11 mouse cellular contexts compared by ENCODE assay signal in the genomic region with DNA sequence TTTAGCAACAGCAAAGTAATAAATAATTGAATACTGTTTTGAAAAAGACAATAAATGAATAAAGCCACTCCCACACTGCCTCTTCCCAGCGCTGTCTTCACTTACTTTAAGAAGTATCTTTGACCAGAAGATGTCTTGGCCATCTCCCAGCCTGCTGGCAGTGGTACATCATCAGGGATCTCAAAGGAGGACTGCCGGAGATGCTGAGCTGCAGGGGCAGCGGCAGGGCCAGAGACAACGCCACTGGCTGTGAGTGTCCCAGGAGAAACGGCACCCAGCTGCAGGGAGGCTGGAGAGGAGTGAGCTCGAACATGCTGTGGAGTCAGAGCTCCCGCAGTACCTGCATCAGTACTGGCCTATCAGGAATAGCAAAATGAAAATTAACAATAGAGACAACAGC. TPM values are rescaled to one million over a fixed set of nuclear protein-coding genes. Genes with fewer than 3 reads are reported as not detected.
A peak's percentile ranks its signal among the peaks of the same experiment; 100 is the strongest.
DNase-seq lines count a peak whose midpoint lies in the region; ATAC-seq and TF ChIP-seq lines count a peak whose summit lies in the region.
"Had no signal": no experiment of that assay in that cellular context is flagged by ENCODE, and none has a peak within 500 bp of the region (broad histone marks: within the 10 kb centered on the region; RNA-seq: fewer than 3 reads in every experiment).

No protein-coding gene starts in this region.

- no peaks in the 10 kb centered on the region for H3K27me3 ChIP-seq in kidney, embryonic 16.5 days (ENCODE audit: insufficient read depth, low read length)
- H3K27me3 ChIP-seq in embryonic facial prominence, embryonic 12.5 days: no peaks in the 10 kb centered on the region
- H3K27me3 ChIP-seq in forebrain, embryonic 16.5 days (replicated peaks; ENCODE audit: control insufficient read depth, insufficient read depth, low read length): no peaks in the 10 kb centered on the region
- no peaks in the 10 kb centered on the region for H3K27me3 ChIP-seq in intestine, embryonic 14.5 days (replicated peaks; ENCODE audit: control insufficient read depth, insufficient read depth, low read length)
- peaks cover 5% of the 10 kb centered on the region; the same call in 1 of the 2 replicates for H3K27me3 ChIP-seq in thymus, adult 2 months (ENCODE audit: control insufficient read depth, insufficient read depth, low read length)

- H3K36me3 ChIP-seq in kidney, embryonic 16.5 days (ENCODE audit: insufficient read depth, low read length): peaks cover 36% of the 10 kb centered on the region
- peaks cover 35% of the 10 kb centered on the region for H3K36me3 ChIP-seq in embryonic facial prominence, embryonic 12.5 days
- H3K36me3 ChIP-seq in forebrain, embryonic 16.5 days (ENCODE audit: control insufficient read depth, insufficient read depth): no peaks in the 10 kb centered on the region
- H3K36me3 ChIP-seq in intestine, embryonic 14.5 days (ENCODE audit: control insufficient read depth, insufficient read depth, low read length): peaks cover 39% of the 10 kb centered on the region
- no peaks in the 10 kb centered on the region for H3K36me3 ChIP-seq in thymus, adult 2 months (ENCODE audit: control insufficient read depth, insufficient read depth, low read length)

- peak overlapping the region; percentile 15; the same call in 1 of the 2 replicates for H3K9ac ChIP-seq in kidney, embryonic 16.5 days (replicated peaks; ENCODE audit: low read length)
- 0 out of 2 replicates have a peak overlapping the region, but pooled peaks have one; percentile 7 for H3K9ac ChIP-seq in embryonic facial prominence, embryonic 12.5 days
- no peak overlapping the region for H3K9ac ChIP-seq in forebrain, embryonic 16.5 days (replicated peaks; ENCODE audit: low read depth, low read length)
- H3K9ac ChIP-seq in intestine, embryonic 14.5 days (ENCODE audit: low read length): no peak overlapping the region
- H3K9ac ChIP-seq: midbrain, embryonic 12.5 days had no signal

- peak overlapping the region; percentile 35 for H3K4me2 ChIP-seq in kidney, embryonic 16.5 days (replicated peaks; ENCODE audit: low read depth, low read length)
- H3K4me2 ChIP-seq in embryonic facial prominence, embryonic 12.5 days (replicated peaks): peak overlapping the region; percentile 39
- peak overlapping the region; percentile 13 for H3K4me2 ChIP-seq in forebrain, embryonic 16.5 days (ENCODE audit: low read length)
- peak overlapping the region; percentile 80 for H3K4me2 ChIP-seq in intestine, embryonic 14.5 days (ENCODE audit: low read length)

- no peak for ATAC-seq in kidney, embryonic 16.5 days (ENCODE audit: low FRiP score, low TSS enrichment)
- ATAC-seq in embryonic facial prominence, embryonic 12.5 days (ENCODE audit: insufficient number of reproducible peaks, insufficient read depth, low FRiP score, low TSS enrichment): no peak
- ATAC-seq in forebrain, embryonic 16.5 days: no peak
- ATAC-seq in intestine, embryonic 14.5 days (replicated peaks; ENCODE audit: low FRiP score, low TSS enrichment, low read depth): no peak
- ATAC-seq in activated CD4-positive, CD25-positive, alpha-beta regulatory T cell, adult 4 months: no peak

- TF ChIP-seq CTCF in thymus, adult 2 months (IDR thresholded peaks at IDR 0.05; ENCODE audit: borderline replicate concordance, control insufficient read depth, extremely low read depth, insufficient read depth, low read length, poor library complexity): no peak

- peaks cover 20% of the 10 kb centered on the region for H3K4me1 ChIP-seq in kidney, embryonic 16.5 days (ENCODE audit: insufficient read depth, low read length)
- H3K4me1 ChIP-seq in embryonic facial prominence, embryonic 12.5 days: peaks cover 20% of the 10 kb centered on the region
- peaks cover 14% of the 10 kb centered on the region; the same call in 1 of the 2 replicates for H3K4me1 ChIP-seq in forebrain, embryonic 16.5 days (replicated peaks; ENCODE audit: control insufficient read depth, insufficient read depth, low read length)
- H3K4me1 ChIP-seq in intestine, embryonic 14.5 days (replicated peaks; ENCODE audit: control insufficient read depth, insufficient read depth, low read length): peaks cover 17% of the 10 kb centered on the region; the same call in 1 of the 2 replicates
- no peaks in the 10 kb centered on the region; the same call in 1 of the 2 replicates for H3K4me1 ChIP-seq in thymus, adult 2 months (replicated peaks; ENCODE audit: control insufficient read depth, insufficient read depth, low read length)

- no peak overlapping the region for H3K27ac ChIP-seq in kidney, embryonic 16.5 days (ENCODE audit: low read length)
- H3K27ac ChIP-seq in embryonic facial prominence, embryonic 12.5 days: no peak overlapping the region
- no peak overlapping the region for H3K27ac ChIP-seq in forebrain, embryonic 16.5 days (ENCODE audit: low read length)
- H3K27ac ChIP-seq in intestine, embryonic 14.5 days (ENCODE audit: low read depth): no peak overlapping the region
- no peak overlapping the region for H3K27ac ChIP-seq in thymus, adult 2 months (ENCODE audit: control insufficient read depth, insufficient read depth, low read length)
- H3K27ac ChIP-seq: left cerebral cortex, adult 2 months; midbrain, embryonic 12.5 days had no signal

- TF ChIP-seq POLR2A in thymus, adult 2 months (IDR thresholded peaks at IDR 0.05; ENCODE audit: control insufficient read depth, extremely low read depth, insufficient read depth, low read length, poor library complexity): no peak

- WGBS in kidney, embryonic 16.5 days: 42% methylated on average over 7 of the region's 7 CpGs
- WGBS in embryonic facial prominence, embryonic 12.5 days: 51% methylated on average over 7 of the region's 7 CpGs
- 35% methylated on average over 7 of the region's 7 CpGs for WGBS in forebrain, embryonic 16.5 days
- WGBS in intestine, embryonic 14.5 days: 53% methylated on average over 7 of the region's 7 CpGs
- 85% methylated on average over 7 of the region's 7 CpGs for WGBS in thymus, adult 2 months

- DNase-seq in kidney, postnatal 14 days: no peak
- DNase-seq in intestine, embryonic 14.5 days (ENCODE audit: low spot score): no peak
- DNase-seq in left cerebral cortex, adult 8-10 months (ENCODE audit: low spot score in 2 of 2): no peak
- no peak for DNase-seq in thymus, adult 2 months

- no peaks in the 10 kb centered on the region for H3K9me3 ChIP-seq in kidney, embryonic 16.5 days (ENCODE audit: low read length)
- no peaks in the 10 kb centered on the region for H3K9me3 ChIP-seq in embryonic facial prominence, embryonic 12.5 days
- no peaks in the 10 kb centered on the region for H3K9me3 ChIP-seq in forebrain, embryonic 16.5 days (ENCODE audit: control insufficient read depth, low read length)
- no peaks in the 10 kb centered on the region for H3K9me3 ChIP-seq in intestine, embryonic 14.5 days (ENCODE audit: control insufficient read depth, low read length)
- H3K9me3 ChIP-seq: midbrain, embryonic 12.5 days had no signal

- peak overlapping the region; percentile 15; the same call in 1 of the 2 replicates for H3K4me3 ChIP-seq in kidney, embryonic 16.5 days (ENCODE audit: low read length)
- 0 out of 2 replicates have a peak overlapping the region, but pooled peaks have one; percentile 7 for H3K4me3 ChIP-seq in embryonic facial prominence, embryonic 12.5 days
- H3K4me3 ChIP-seq in forebrain, embryonic 16.5 days (replicated peaks; ENCODE audit: low read length): no peak overlapping the region
- peak overlapping the region; percentile 91; the same call in 1 of the 2 replicates for H3K4me3 ChIP-seq in intestine, embryonic 14.5 days (ENCODE audit: low read depth, low read length)
- H3K4me3 ChIP-seq in thymus, adult 2 months (ENCODE audit: control insufficient read depth, insufficient read depth, low read length): no peak overlapping the region
- H3K4me3 ChIP-seq: erythroblast, embryonic 14.5 days; left cerebral cortex, adult 2 months had no signal

RNA-seq across cellular contexts. Expression of a gene that starts 3.0 kb away (rescaled TPM):
- polyA plus RNA-seq in kidney, embryonic 16.5 days (2015; fragmentation: Nextera tagmentation; extraction: Ambion mirVana): 35.7 and 37.1 TPM in 2 replicates
- 66.6 and 67.6 TPM in 2 replicates for polyA plus RNA-seq in embryonic facial prominence, embryonic 12.5 days (2016; fragmentation: Nextera tagmentation; extraction: Ambion mirVana)
- polyA plus RNA-seq in forebrain, embryonic 16.5 days (2015; fragmentation: Nextera tagmentation; extraction: Ambion mirVana): 7.7 and 8.0 TPM in 2 replicates
- polyA plus RNA-seq in intestine, embryonic 14.5 days (2014; fragmentation: Nextera tagmentation; extraction: Ambion mirVana): 29.3 and 30.9 TPM in 2 replicates
- not detected for polyA plus RNA-seq in activated CD4-positive, CD25-positive, alpha-beta regulatory T cell, adult 4 months (2017; shearing (Covaris generic))
- 10 to 100 TPM; 16.7 to 18.7 (median 18.4) TPM for total RNA-seq in left cerebral cortex, adult 8-10 months (2022)
- polyA plus RNA-seq in thymus, adult 2 months (2012; rRNA removed): 13.3 and 14.4 TPM in 2 replicates
- polyA plus RNA-seq: erythroblast, embryonic 14.5 days had no signal

RNA-seq across cellular contexts. Expression of a gene that starts 41.3 kb away (rescaled TPM):
- 13.0 and 14.3 TPM in 2 replicates for polyA plus RNA-seq in kidney, embryonic 16.5 days (2015; fragmentation: Nextera tagmentation; extraction: Ambion mirVana)
- polyA plus RNA-seq in embryonic facial prominence, embryonic 12.5 days (2016; fragmentation: Nextera tagmentation; extraction: Ambion mirVana): 15.5 and 16.8 TPM in 2 replicates
- 15.7 and 15.9 TPM in 2 replicates for polyA plus RNA-seq in forebrain, embryonic 16.5 days (2015; fragmentation: Nextera tagmentation; extraction: Ambion mirVana)
- 9.5 and 12.3 TPM in 2 replicates for polyA plus RNA-seq in intestine, embryonic 14.5 days (2014; fragmentation: Nextera tagmentation; extraction: Ambion mirVana)
- under 1 TPM; 0.41 to 0.98 TPM for polyA plus RNA-seq in activated CD4-positive, CD25-positive, alpha-beta regulatory T cell, adult 4 months (2017; shearing (Covaris generic))
- 10 to 100 TPM in 1 of 4 experiments, 1 to 10 TPM in 3; 7.8 to 10.2 (median 8.1) TPM for total RNA-seq in left cerebral cortex, adult 8-10 months (2022)
- 0.62 and 0.93 TPM in 2 replicates for polyA plus RNA-seq in thymus, adult 2 months (2012; rRNA removed)

Comparison
In these comparisons a context has a peak if more than half of its experiments do, and no peak if none do; other contexts are left out.
1. H3K4me2 ChIP-seq: peak in every context shown above with its lines; median percentile 80 in intestine, embryonic 14.5 days; 39 in embryonic facial prominence, embryonic 12.5 days; 35 in kidney, embryonic 16.5 days; 13 in forebrain, embryonic 16.5 days.
2. H3K4me3 ChIP-seq: peak in kidney, embryonic 16.5 days (single experiment), embryonic facial prominence, embryonic 12.5 days (single experiment) and intestine, embryonic 14.5 days (single experiment); none in forebrain, embryonic 16.5 days (single experiment) and thymus, adult 2 months (single experiment).
3. H3K9ac ChIP-seq: peak in kidney, embryonic 16.5 days (single experiment) and embryonic facial prominence, embryonic 12.5 days (single experiment); none in forebrain, embryonic 16.5 days (single experiment) and intestine, embryonic 14.5 days (single experiment).